Mouse (Mus musculus): ENCODE measurements around the gene Jaml. TPM values are rescaled to one million over a fixed set of nuclear protein-coding genes. Genes with fewer than 3 reads are reported as not detected.

Gene Jaml
- polyA plus RNA-seq, 1 experiment: 3.8 TPM

DNA sequence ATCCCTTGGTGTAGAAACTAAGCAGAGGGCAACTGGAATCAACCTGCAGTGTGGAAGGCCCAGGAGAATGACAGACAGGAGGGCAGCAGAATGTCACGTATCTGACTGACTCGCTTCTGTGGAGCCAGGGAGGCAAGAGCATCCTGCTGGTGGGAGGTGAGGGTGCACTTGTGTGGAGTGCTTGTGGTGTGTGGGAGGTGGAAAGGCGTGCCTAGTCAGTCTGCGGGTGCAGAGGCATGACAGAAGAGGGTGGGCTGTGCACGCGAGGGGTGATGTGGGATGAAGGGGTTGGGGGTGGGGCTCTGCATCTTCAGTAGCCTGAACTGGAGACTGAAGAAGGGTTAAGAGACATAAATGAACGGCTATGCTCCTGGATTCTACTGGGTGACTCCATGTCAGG is 74.4 kb downstream of the Jaml start:
- TF ChIP-seq POLR2A (IDR thresholded peaks at IDR 0.05; ENCODE audit: borderline replicate concordance, insufficient read depth, low read length): no peak
- TF ChIP-seq CTCF (IDR thresholded peaks at IDR 0.05; ENCODE audit: borderline replicate concordance, insufficient read depth, low read depth, low read length): no peak
- Histone ChIP-seq H3K4me3 (replicated peaks; ENCODE audit: insufficient read depth, low read depth, low read length) (no peak overlapping the region), H3K27ac (ENCODE audit: insufficient read depth, low read length) (no peak overlapping the region), H3K27me3 (ENCODE audit: control insufficient read depth, insufficient read depth, low read length) (no peaks in the 10 kb centered on the region), H3K4me1 (ENCODE audit: control insufficient read depth, insufficient read depth, low read length) (no peaks in the 10 kb centered on the region)
- no peak for DNase-seq
- WGBS: 68% methylated on average over 7 of the region's 7 CpGs

Other genes with a start within 250 kb of the Jaml start
- gene Kmt2a, start 197.9 kb upstream of the Jaml start, polyA plus RNA-seq (2012; rRNA removed): 31.3 and 39.0 TPM in 2 replicates
- gene Atp5l, start 158.4 kb upstream of the Jaml start, polyA plus RNA-seq (2012; rRNA removed): 989 and 996 TPM in 2 replicates
- 34.7 and 37.4 TPM in 2 replicates for gene Ube4a, start 113.6 kb upstream of the Jaml start, polyA plus RNA-seq (2012; rRNA removed)
- gene Cd3g, start 98.8 kb upstream of the Jaml start, polyA plus RNA-seq (2012; rRNA removed): not detected in 2 replicates
- gene Cd3d, start 97.4 kb upstream of the Jaml start, polyA plus RNA-seq (2012; rRNA removed): 0.08 and 0.10 TPM in 2 replicates
- gene Cd3e, start 69.6 kb upstream of the Jaml start, polyA plus RNA-seq (2012; rRNA removed): 0.05 and 0.27 TPM in 2 replicates
- gene Mpzl2, start 39.4 kb upstream of the Jaml start, polyA plus RNA-seq (2012; rRNA removed): 1.1 and 2.4 TPM in 2 replicates
- 7.4 and 8.3 TPM in 2 replicates for gene Mpzl3, start 24.0 kb upstream of the Jaml start, polyA plus RNA-seq (2012; rRNA removed)
- gene Scn2b, start 38.6 kb downstream of the Jaml start, polyA plus RNA-seq (2012; rRNA removed): 151 and 165 TPM in 2 replicates
- gene Scn4b, start 59.2 kb downstream of the Jaml start, polyA plus RNA-seq (2012; rRNA removed): 78.8 and 109 TPM in 2 replicates
- gene BC049352, start 102.8 kb downstream of the Jaml start, polyA plus RNA-seq (2012; rRNA removed): 1.9 and 2.8 TPM in 2 replicates
- 0.11 and 0.34 TPM in 2 replicates for gene Tmprss4, start 124.9 kb downstream of the Jaml start, polyA plus RNA-seq (2012; rRNA removed)
- gene Il10ra, start 190.0 kb downstream of the Jaml start, polyA plus RNA-seq (2012; rRNA removed): 4.5 and 6.0 TPM in 2 replicates
- gene Tmprss13, start 239.9 kb downstream of the Jaml start, polyA plus RNA-seq (2012; rRNA removed): not detected in 2 replicates

Data from cerebellum, adult 2 months (tissue).